Mouse (Mus musculus) heart, embryonic 14.5 days (tissue): ENCODE measurements around the gene Itk. TPM values are rescaled to one million over a fixed set of nuclear protein-coding genes. Genes with fewer than 3 reads are reported as not detected.

Experiments used
- ATAC-seq: fragments of 200-750 bp; cut with Nextera tagmentation; 2 replicates; pipeline ENCODE4 v1.8.0; 2017; ENCODE audit warnings: low read depth, moderate TSS enrichment; ENCODE audit not compliant: insufficient number of reproducible peaks, insufficient read depth, low FRiP score
- H3K27ac ChIP-seq, 2 experiments: fragments of 200-500 bp in 1 of 2; fragments of 300-500 bp in 1 of 2; sonication (generic) in 1 of 2; replicated peaks in 1 of 2; 2 replicates each; pipeline ENCODE4 v1.5.1; 2012 to 2014; ENCODE audit warnings: low read depth in 2 of 2, low read length in 2 of 2, control low read depth in 1 of 2, mild to moderate bottlenecking in 1 of 2, mixed read lengths in 1 of 2; ENCODE audit not compliant: control insufficient read depth in 1 of 2, insufficient read depth in 1 of 2
- H3K27me3 ChIP-seq: fragments of 300-500 bp; sonication (generic); 2 replicates; pipeline ENCODE4 v1.6.1; 2014; ENCODE audit warnings: mild to moderate bottlenecking, low read length, control low read depth; ENCODE audit not compliant: control insufficient read depth, insufficient read depth
- H3K36me3 ChIP-seq: fragments of 300-500 bp; sonication (generic); 2 replicates; pipeline ENCODE4 v1.6.1; 2014; ENCODE audit warnings: mild to moderate bottlenecking, control low read depth, low read length, mixed read lengths; ENCODE audit not compliant: control insufficient read depth, insufficient read depth
- H3K4me1 ChIP-seq, 2 experiments: fragments of 200-500 bp in 1 of 2; fragments of 300-500 bp in 1 of 2; sonication (generic) in 1 of 2; 2 replicates each; pipeline ENCODE4 v1.6.1; 2012 to 2014; ENCODE audit warnings: low read length in 2 of 2, control low read depth in 1 of 2, mixed read lengths in 1 of 2; ENCODE audit not compliant: control insufficient read depth in 2 of 2, insufficient read depth in 2 of 2
- H3K4me2 ChIP-seq: fragments of 300-500 bp; sonication (generic); 2 replicates; pipeline ENCODE4 v1.6.1; 2014; ENCODE audit warnings: mild to moderate bottlenecking, low read length
- H3K4me3 ChIP-seq, 2 experiments: fragments of 200-500 bp in 1 of 2; fragments of 300-500 bp in 1 of 2; sonication (generic) in 1 of 2; 2 replicates each; pipeline ENCODE4 v1.5.1; 2012 to 2014; ENCODE audit warnings: low read length in 2 of 2, mild to moderate bottlenecking in 2 of 2, control low read depth in 1 of 2, low read depth in 1 of 2, moderate library complexity in 1 of 2; ENCODE audit not compliant: control insufficient read depth in 1 of 2, insufficient read depth in 1 of 2
- H3K9ac ChIP-seq: fragments of 300-500 bp; sonication (generic); 2 replicates; pipeline ENCODE4 v1.6.1; 2014; ENCODE audit warnings: mild to moderate bottlenecking, low read length
- H3K9me3 ChIP-seq: fragments of 300-500 bp; sonication (generic); 2 replicates; pipeline ENCODE4 v1.6.1; 2016; ENCODE audit warnings: low read length, control low read depth; ENCODE audit not compliant: control insufficient read depth
- WGBS: fragments of 180-500 bp; shearing (Covaris S2); extraction: QIAGEN DNeasy Blood & Tissue Kit; methylation state at CpG from one replicate; pipeline ENCODE4 v1.1.7; 2014; 5-methylcytosine and 5-hydroxymethylcytosine counted together
- polyA plus RNA-seq: library from polyadenylated mRNA; unstranded; fragments of >200 nt; fragmentation: Nextera tagmentation; extraction: Ambion mirVana; gene quantifications from 2 replicates; pipeline ENCODE4 v1.2.1, GENCODE M21; 2014

The Itk gene
- polyA plus RNA-seq, 1 experiment from 2014 or later: not detected

- H3K36me3 ChIP-seq: no peaks in the 10 kb centered on the region
- no peaks in the 10 kb centered on the region for H3K9me3 ChIP-seq
- no peak overlapping the region for H3K27ac ChIP-seq
- H3K4me1 ChIP-seq: no peaks in the 10 kb centered on the region
- no peak overlapping the region for H3K4me2 ChIP-seq
- no peak overlapping the region for H3K4me3 ChIP-seq
- ATAC-seq: no peak
- WGBS: 78% methylated on average over 7 of the region's 7 CpGs
- no peaks in the 10 kb centered on the region for H3K27me3 ChIP-seq
- H3K9ac ChIP-seq: no peak overlapping the region
These were observed 3.6 kb upstream of the Itk start for GRCm38 (mm10) chr11:46392890-46393289.

- Histone ChIP-seq H3K9ac (no peak overlapping the region), H3K36me3 (no peaks in the 10 kb centered on the region), H3K4me2 (no peak overlapping the region), H3K4me3 (no peak overlapping the region), H3K4me1 (no peaks in the 10 kb centered on the region), H3K9me3 (no peaks in the 10 kb centered on the region), H3K27me3 (no peaks in the 10 kb centered on the region), H3K27ac (no peak overlapping the region)
- WGBS: 58% methylated on average over 3 of the region's 3 CpGs
- ATAC-seq: no peak
These were observed 1.3 kb upstream of the Itk start for GRCm38 (mm10) chr11:46390621-46391020.

GRCm38 (mm10) chr11:46388438-46388837 lies 877 bp downstream of the Itk start:
- Histone ChIP-seq H3K27ac (no peak overlapping the region), H3K27me3 (no peaks in the 10 kb centered on the region), H3K4me2 (no peak overlapping the region), H3K9ac (no peak overlapping the region), H3K36me3 (no peaks in the 10 kb centered on the region), H3K4me3 (no peak overlapping the region), H3K9me3 (no peaks in the 10 kb centered on the region), H3K4me1 (no peaks in the 10 kb centered on the region)
- 70% methylated on average over 6 of the region's 6 CpGs for WGBS
- ATAC-seq: no peak

- no peak for ATAC-seq
- H3K27me3 ChIP-seq: no peaks in the 10 kb centered on the region
- H3K9ac ChIP-seq: no peak overlapping the region
- H3K27ac ChIP-seq: no peak overlapping the region
- H3K4me2 ChIP-seq: no peak overlapping the region
- H3K36me3 ChIP-seq: no peaks in the 10 kb centered on the region
- WGBS: 84% methylated on average over 8 of the region's 8 CpGs
- no peaks in the 10 kb centered on the region for H3K4me1 ChIP-seq
- H3K4me3 ChIP-seq: no peak overlapping the region
- no peaks in the 10 kb centered on the region for H3K9me3 ChIP-seq
These were observed 2.3 kb downstream of the Itk start for GRCm38 (mm10) chr11:46387061-46387460.

- Histone ChIP-seq H3K4me1 (no peaks in the 10 kb centered on the region), H3K9ac (no peak overlapping the region), H3K27me3 (no peaks in the 10 kb centered on the region), H3K9me3 (no peaks in the 10 kb centered on the region), H3K27ac (no peak overlapping the region), H3K36me3 (no peaks in the 10 kb centered on the region), H3K4me2 (no peak overlapping the region), H3K4me3 (no peak overlapping the region)
- 74% methylated on average over 8 of the region's 8 CpGs for WGBS
- no peak for ATAC-seq
These were observed 2.8 kb downstream of the Itk start for GRCm38 (mm10) chr11:46386556-46386955.

GRCm38 (mm10) chr11:46384925-46385324 lies 4.4 kb downstream of the Itk start:
- Histone ChIP-seq H3K27ac (no peak overlapping the region), H3K9ac (no peak overlapping the region), H3K9me3 (no peaks in the 10 kb centered on the region), H3K4me1 (no peaks in the 10 kb centered on the region), H3K4me3 (no peak overlapping the region), H3K27me3 (no peaks in the 10 kb centered on the region), H3K4me2 (no peak overlapping the region), H3K36me3 (no peaks in the 10 kb centered on the region)
- WGBS: 81% methylated on average over 2 of the region's 2 CpGs
- ATAC-seq: no peak

GRCm38 (mm10) chr11:46382466-46382865 lies 6.8 kb downstream of the Itk start:
- no peak overlapping the region for H3K4me3 ChIP-seq

GRCm38 (mm10) chr11:46380097-46380675 lies 9.1 kb downstream of the Itk start:
- no peaks in the 10 kb centered on the region for H3K9me3 ChIP-seq
- no peaks in the 10 kb centered on the region for H3K36me3 ChIP-seq
- H3K9ac ChIP-seq: no peak overlapping the region
- no peaks in the 10 kb centered on the region for H3K27me3 ChIP-seq
- no peak overlapping the region for H3K27ac ChIP-seq
- no peak overlapping the region for H3K4me3 ChIP-seq
- ATAC-seq: no peak
- WGBS: 80% methylated on average over 7 of the region's 7 CpGs
- no peaks in the 10 kb centered on the region for H3K4me1 ChIP-seq
- no peak overlapping the region for H3K4me2 ChIP-seq

More at GRCm38 (mm10) chr11:46382466-46382865, 6.8 kb downstream of the Itk start:
- H3K27ac ChIP-seq: no peak overlapping the region
- H3K4me2 ChIP-seq: no peak overlapping the region
- H3K36me3 ChIP-seq: no peaks in the 10 kb centered on the region
- H3K4me1 ChIP-seq: no peaks in the 10 kb centered on the region
- WGBS: 80% methylated on average over 4 of the region's 4 CpGs
- H3K9me3 ChIP-seq: no peaks in the 10 kb centered on the region
- ATAC-seq: no peak
- no peak overlapping the region for H3K9ac ChIP-seq
- H3K27me3 ChIP-seq: no peaks in the 10 kb centered on the region
